Mouse (Mus musculus) stomach, embryonic 16.5 days (tissue): ENCODE results near the gene Pgpep1. TPM values are rescaled to one million over a fixed set of nuclear protein-coding genes. Genes with fewer than 3 reads are reported as not detected.
A peak's percentile ranks its signal among the peaks of the same experiment; 100 is the strongest.

Experiments
- ATAC-seq: fragments of 200-750 bp; cut with Nextera tagmentation; 2 replicates; pipeline ENCODE4 v1.8.0; 2017; ENCODE audit warnings: moderate number of reproducible peaks, moderate TSS enrichment; ENCODE audit not compliant: insufficient read depth, low FRiP score
- H3K27ac ChIP-seq: fragments of 300-500 bp; sonication (generic); 2 replicates; pipeline ENCODE4 v1.5.1; 2014; ENCODE audit warnings: low read length
- H3K27me3 ChIP-seq: fragments of 300-500 bp; sonication (generic); 2 replicates; pipeline ENCODE4 v1.6.1; 2014; ENCODE audit warnings: low read length, control low read depth, mixed read lengths; ENCODE audit not compliant: control insufficient read depth, insufficient read depth
- H3K36me3 ChIP-seq: fragments of 300-500 bp; sonication (generic); 2 replicates; pipeline ENCODE4 v1.6.1; 2014; ENCODE audit warnings: low read length; ENCODE audit not compliant: control insufficient read depth, insufficient read depth
- H3K4me1 ChIP-seq: fragments of 300-500 bp; sonication (generic); 2 replicates; pipeline ENCODE4 v1.6.1; 2014; ENCODE audit warnings: low read length, control low read depth, mixed read lengths; ENCODE audit not compliant: control insufficient read depth, insufficient read depth
- H3K4me2 ChIP-seq: fragments of 300-500 bp; sonication (generic); 2 replicates; pipeline ENCODE4 v1.6.1; 2014; ENCODE audit warnings: low read depth, low read length, mixed read lengths
- H3K4me3 ChIP-seq: fragments of 300-500 bp; sonication (generic); replicated peaks from 2 replicates; pipeline ENCODE4 v1.5.1; 2014; ENCODE audit warnings: mild to moderate bottlenecking, low read length
- H3K9ac ChIP-seq: fragments of 300-500 bp; sonication (generic); 2 replicates; pipeline ENCODE4 v1.6.1; 2014; ENCODE audit warnings: low read length
- H3K9me3 ChIP-seq: fragments of 300-500 bp; sonication (generic); replicated peaks from 2 replicates; pipeline ENCODE4 v1.6.1; 2016; ENCODE audit warnings: low read length, control low read depth; ENCODE audit not compliant: control insufficient read depth
- WGBS: fragments of 180-500 bp; shearing (Covaris S2); extraction: QIAGEN DNeasy Blood & Tissue Kit; methylation state at CpG from one replicate; pipeline ENCODE4 v1.1.7; 2014; 5-methylcytosine and 5-hydroxymethylcytosine counted together
- polyA plus RNA-seq: library from polyadenylated mRNA; unstranded; fragments of >200 nt; fragmentation: Nextera tagmentation; extraction: Ambion mirVana; gene quantifications from 2 replicates; pipeline ENCODE4 v1.2.1, GENCODE M21; 2015

Pgpep1 gene
- 47.4 and 57.5 TPM in 2 replicates for polyA plus RNA-seq

- H3K4me3 ChIP-seq, result peak within 1 kb of the TSS; percentile 89
- H3K27ac ChIP-seq, result peak within 1 kb of the TSS; percentile 28
- H3K27me3 ChIP-seq, result no peaks in the 10 kb centered on the region
- no peaks in the 10 kb centered on the region for H3K9me3 ChIP-seq
- no peaks in the 10 kb centered on the region for H3K36me3 ChIP-seq
- peak within 1 kb of the TSS; percentile 93 for H3K4me2 ChIP-seq
- WGBS, result 2% methylated on average over 14 of the region's 14 CpGs
- peak within 1 kb of the TSS; percentile 70 for H3K9ac ChIP-seq
- peak; percentile 60 for ATAC-seq
- peaks cover 25% of the 10 kb centered on the region for H3K4me1 ChIP-seq
Measured at GRCm38 (mm10) chr8:70660273-70660725, at the start of gene Pgpep1. TSS of gene Pgpep1 (minus strand) at chr8:70660388.

- Histone ChIP-seq H3K4me2 (no peak overlapping the region), H3K9ac (no peak overlapping the region), H3K27ac (no peak overlapping the region), H3K4me3 (no peak overlapping the region), H3K36me3 (no peaks in the 10 kb centered on the region), H3K27me3 (no peaks in the 10 kb centered on the region), H3K9me3 (no peaks in the 10 kb centered on the region), H3K4me1 (no peaks in the 10 kb centered on the region)
- WGBS, result 85% methylated on average over 9 of the region's 9 CpGs
- ATAC-seq, result no peak
Measured at GRCm38 (mm10) chr8:70709794-70710193, 49.6 kb upstream of the Pgpep1 start.

GRCm38 (mm10) chr8:70708281-70708680 is 48.1 kb upstream of the Pgpep1 start:
- H3K27ac ChIP-seq, result no peak overlapping the region
- no peak for ATAC-seq
- no peaks in the 10 kb centered on the region for H3K4me1 ChIP-seq
- no peak overlapping the region for H3K4me3 ChIP-seq
- no peak overlapping the region for H3K4me2 ChIP-seq
- H3K9me3 ChIP-seq, result no peaks in the 10 kb centered on the region
- 88% methylated on average over 14 of the region's 14 CpGs for WGBS
- no peaks in the 10 kb centered on the region for H3K36me3 ChIP-seq
- H3K27me3 ChIP-seq, result no peaks in the 10 kb centered on the region
- H3K9ac ChIP-seq, result no peak overlapping the region

- H3K27me3 ChIP-seq, result no peaks in the 10 kb centered on the region
- 0 out of 2 replicates have a peak within 1 kb of the TSS, but pooled peaks have one; percentile 2 for H3K27ac ChIP-seq
- no peaks in the 10 kb centered on the region for H3K9me3 ChIP-seq
- 92% methylated on average over 3 of the region's 3 CpGs for WGBS
- ATAC-seq, result no peak
- H3K36me3 ChIP-seq, result 0 out of 2 replicates have a peak, but pooled peaks cover 5% of the 10 kb centered on the region
- H3K4me3 ChIP-seq, result no peak within 1 kb of the TSS
- H3K4me2 ChIP-seq, result peak within 1 kb of the TSS; percentile 72; the same call in 1 of the 2 replicates
- peaks cover 19% of the 10 kb centered on the region for H3K4me1 ChIP-seq
- H3K9ac ChIP-seq, result peak within 1 kb of the TSS; percentile 5; the same call in 1 of the 2 replicates
Measured at GRCm38 (mm10) chr8:70703287-70703686, 43.1 kb upstream of the Pgpep1 start, which contains the start of gene Iqcn. TSS of gene Iqcn (plus strand) at chr8:70703457.

- peaks cover 23% of the 10 kb centered on the region for H3K4me1 ChIP-seq
- H3K9me3 ChIP-seq, result no peaks in the 10 kb centered on the region
- no peaks in the 10 kb centered on the region for H3K27me3 ChIP-seq
- H3K27ac ChIP-seq, result 0 out of 2 replicates have a peak overlapping the region, but pooled peaks have one; percentile 2
- ATAC-seq, result no peak
- H3K4me2 ChIP-seq, result 0 out of 2 replicates have a peak overlapping the region, but pooled peaks have one; percentile 72
- 0 out of 2 replicates have a peak, but pooled peaks cover 5% of the 10 kb centered on the region for H3K36me3 ChIP-seq
- H3K4me3 ChIP-seq, result no peak overlapping the region
- 69% methylated on average over 3 of the region's 3 CpGs for WGBS
- H3K9ac ChIP-seq, result 0 out of 2 replicates have a peak overlapping the region, but pooled peaks have one; percentile 5
Measured at GRCm38 (mm10) chr8:70702842-70703182, 42.6 kb upstream of the Pgpep1 start.

GRCm38 (mm10) chr8:70701982-70702841 is 42.0 kb upstream of the Pgpep1 start:
- H3K27me3 ChIP-seq, result no peaks in the 10 kb centered on the region
- peak overlapping the region; percentile 46 for H3K9ac ChIP-seq
- ATAC-seq, result no peak
- H3K4me2 ChIP-seq, result peak overlapping the region; percentile 72
- 0 out of 2 replicates have a peak, but pooled peaks cover 5% of the 10 kb centered on the region for H3K36me3 ChIP-seq
- 0 out of 2 replicates have a peak overlapping the region, but pooled peaks have one; percentile 2 for H3K27ac ChIP-seq
- WGBS, result 71% methylated on average over 2 of the region's 2 CpGs
- H3K4me3 ChIP-seq, result peak overlapping the region; percentile 99
- peaks cover 29% of the 10 kb centered on the region for H3K4me1 ChIP-seq
- H3K9me3 ChIP-seq, result no peaks in the 10 kb centered on the region

GRCm38 (mm10) chr8:70701048-70701981 is 41.1 kb upstream of the Pgpep1 start:
- WGBS, result 47% methylated on average over 10 of the region's 10 CpGs
- Histone ChIP-seq H3K4me2 (peak overlapping the region; percentile 72), H3K36me3 (0 out of 2 replicates have a peak, but pooled peaks cover 5% of the 10 kb centered on the region), H3K27me3 (no peaks in the 10 kb centered on the region), H3K9ac (peak overlapping the region; percentile 100), H3K4me3 (peak overlapping the region; percentile 99), H3K9me3 (no peaks in the 10 kb centered on the region), H3K4me1 (peaks cover 38% of the 10 kb centered on the region), H3K27ac (peak overlapping the region; percentile 99; the same call in 1 of the 2 replicates)
- ATAC-seq, result no peak

GRCm38 (mm10) chr8:70700555-70700922 is 40.4 kb upstream of the Pgpep1 start:
- 2% methylated on average over 20 of the region's 20 CpGs for WGBS
- H3K27me3 ChIP-seq, result no peaks in the 10 kb centered on the region
- peak overlapping the region; percentile 100 for H3K9ac ChIP-seq
- ATAC-seq, result peak; percentile 7
- H3K4me1 ChIP-seq, result peaks cover 46% of the 10 kb centered on the region
- peak overlapping the region; percentile 99 for H3K4me3 ChIP-seq
- 0 out of 2 replicates have a peak, but pooled peaks cover 5% of the 10 kb centered on the region for H3K36me3 ChIP-seq
- H3K9me3 ChIP-seq, result no peaks in the 10 kb centered on the region
- H3K27ac ChIP-seq, result peak overlapping the region; percentile 99
- H3K4me2 ChIP-seq, result peak overlapping the region; percentile 72
